In the genomic region with DNA sequence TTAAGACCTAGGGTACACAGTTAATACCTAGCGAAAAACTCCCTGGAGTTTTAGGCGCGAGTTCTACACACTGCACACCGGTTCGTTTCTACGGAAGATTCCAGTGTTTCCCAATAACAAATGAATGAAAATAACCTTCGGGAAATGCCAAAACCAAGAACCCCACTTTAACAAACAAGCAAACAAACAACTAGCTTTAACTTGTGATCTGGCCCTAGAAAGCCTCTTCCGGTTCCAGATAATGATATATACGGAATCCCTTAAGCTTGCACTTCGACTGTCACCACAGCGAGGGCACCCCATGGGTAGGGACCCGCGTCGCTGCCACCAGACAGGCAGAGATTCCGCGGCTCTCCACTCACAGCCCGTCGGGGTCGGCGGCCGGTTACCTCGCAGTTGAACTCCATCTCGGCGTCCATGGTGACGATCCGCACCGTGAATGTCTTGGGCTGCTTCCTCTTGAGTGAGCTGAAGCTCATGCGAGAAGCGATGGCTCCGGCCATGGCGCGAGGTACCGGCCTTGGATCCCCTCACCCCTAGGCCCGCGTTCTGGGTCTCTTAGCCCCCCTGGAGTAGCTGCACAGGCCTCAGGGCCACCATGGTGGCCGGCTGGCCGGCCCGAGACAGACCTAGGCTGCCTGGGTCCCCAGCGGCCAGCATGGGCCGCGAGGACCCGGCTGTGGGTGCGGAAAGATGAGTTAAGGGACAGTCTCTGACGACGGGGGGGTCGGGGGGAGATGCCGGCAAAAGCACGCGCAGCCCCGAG, we compare ENCODE assay signal across 8 mouse cellular contexts. TPM values are rescaled to one million over a fixed set of nuclear protein-coding genes. Genes with fewer than 3 reads are reported as not detected.
A peak's percentile ranks its signal among the peaks of the same experiment; 100 is the strongest.
DNase-seq lines count a peak whose midpoint lies in the region; ATAC-seq and TF ChIP-seq lines count a peak whose summit lies in the region.

No protein-coding gene starts in this region.

- WGBS in lung, postnatal 0 days, result under 1% methylated on average over 47 of the region's 50 CpGs

- H3K4me3 ChIP-seq in embryonic fibroblast, embryonic 13.5 days (ENCODE audit: insufficient read depth, low read length), result peak overlapping the region; percentile 89
- H3K4me3 ChIP-seq in lung, postnatal 0 days (ENCODE audit: low read depth, low read length), result peak overlapping the region; percentile 97

- TF ChIP-seq POLR2A in embryonic fibroblast, embryonic 13.5 days (IDR thresholded peaks at IDR 0.05; ENCODE audit: low read depth, low read length), result peak; percentile 17; the same call in 1 of the 2 replicates

- H3K27me3 ChIP-seq in lung, postnatal 0 days (replicated peaks; ENCODE audit: insufficient read depth, low read length), result no peaks in the 10 kb centered on the region

- peak; percentile 20 for ATAC-seq in lung, postnatal 0 days

- no peak for TF ChIP-seq EP300 in lung, postnatal 0 days (IDR thresholded peaks at IDR 0.05)

- H3K9me3 ChIP-seq in lung, postnatal 0 days (ENCODE audit: low read length), result no peaks in the 10 kb centered on the region

- H3K9ac ChIP-seq in lung, postnatal 0 days (replicated peaks; ENCODE audit: low read depth), result peak overlapping the region; percentile 78

- peak overlapping the region; percentile 77 for H3K4me2 ChIP-seq in lung, postnatal 0 days (replicated peaks; ENCODE audit: low read depth, low read length)

- H3K4me1 ChIP-seq in embryonic fibroblast, embryonic 13.5 days (ENCODE audit: control insufficient read depth, insufficient read depth, low read length), result no peaks in the 10 kb centered on the region
- H3K4me1 ChIP-seq in lung, postnatal 0 days (ENCODE audit: insufficient read depth, low read depth, low read length), result no peaks in the 10 kb centered on the region

- intact Hi-C loops in heart, postnatal 10 days (cut with DNase I), result loop anchor here (2.0 kb wide), 1 partner anchor 18 kb away; no protein-coding TSS in a partner anchor

- no peak for TF ChIP-seq CTCF in embryonic fibroblast, embryonic 13.5 days (IDR thresholded peaks at IDR 0.05; ENCODE audit: borderline replicate concordance, insufficient read depth, low read length)
- TF ChIP-seq CTCF in lung, postnatal 0 days (IDR thresholded peaks at IDR 0.05), result 0 out of 2 replicates have a peak, but pooled peaks have one; percentile 7

- H3K36me3 ChIP-seq in lung, postnatal 0 days (ENCODE audit: insufficient read depth, low read length), result no peaks in the 10 kb centered on the region

- DNase-seq in CD8-positive naive resting alpha-beta T cell, adult 2 months (ENCODE audit: low read depth in 2 of 2, low spot score in 2 of 2), result peak; percentile 42 to 47
- DNase-seq in adrenal gland, postnatal 14 days, result peak; percentile 68
- peak; percentile 56 to 66 for DNase-seq in heart, postnatal 10 days
- peak; percentile 33 to 70 for DNase-seq in kidney, postnatal 36 days
- DNase-seq in lung, postnatal 0 days (ENCODE audit: low spot score), result peak; percentile 35
- peak; percentile 49 for DNase-seq in ovary, postnatal 36 days (ENCODE audit: low spot score)
- DNase-seq in thymus, postnatal 36 days, result peak; percentile 58 to 62

- H3K27ac ChIP-seq in embryonic fibroblast, embryonic 13.5 days (ENCODE audit: insufficient read depth, low read length), result no peak overlapping the region
- H3K27ac ChIP-seq in lung, postnatal 0 days (ENCODE audit: low read length), result peak overlapping the region; percentile 74

RNA-seq across cellular contexts. Expression of a gene that starts 0.7 kb away (rescaled TPM):
- 102 and 106 TPM in 2 replicates for total RNA-seq in adrenal gland, postnatal 14 days (2021)
- 45.3 and 52.9 TPM in 2 replicates for polyA plus RNA-seq in embryonic fibroblast, embryonic 13.5 days (2011; ENCODE audit: insufficient read length, low read depth, missing spikeins)
- 100 to 1,000 TPM in 1 of 2 experiments, 10 to 100 TPM in 1; 97.2 to 100 TPM for total RNA-seq in heart, postnatal 10 days (2021)
- 19.6 and 21.1 TPM in 2 replicates for polyA plus RNA-seq in lung, postnatal 0 days (2015; fragmentation: Nextera tagmentation; extraction: Ambion mirVana)

RNA-seq across cellular contexts. Expression of a gene that starts 25.1 kb away (rescaled TPM):
- 23.1 and 41.1 TPM in 2 replicates for total RNA-seq in adrenal gland, postnatal 14 days (2021)
- polyA plus RNA-seq in embryonic fibroblast, embryonic 13.5 days (2011; ENCODE audit: insufficient read length, low read depth, missing spikeins), result 16.4 and 20.8 TPM in 2 replicates
- 1 to 10 TPM; 2.5 to 2.6 TPM for total RNA-seq in heart, postnatal 10 days (2021)
- polyA plus RNA-seq in lung, postnatal 0 days (2015; fragmentation: Nextera tagmentation; extraction: Ambion mirVana), result 10.4 and 11.9 TPM in 2 replicates

RNA-seq across cellular contexts. Expression of a gene that starts 46.5 kb away (rescaled TPM):
- total RNA-seq in adrenal gland, postnatal 14 days (2021), result 29.9 and 34.6 TPM in 2 replicates
- polyA plus RNA-seq in embryonic fibroblast, embryonic 13.5 days (2011; ENCODE audit: insufficient read length, low read depth, missing spikeins), result 33.1 and 34.9 TPM in 2 replicates
- total RNA-seq in heart, postnatal 10 days (2021), result 10 to 100 TPM; 19.7 to 21.5 TPM
- 16.3 TPM in 2 replicates for polyA plus RNA-seq in lung, postnatal 0 days (2015; fragmentation: Nextera tagmentation; extraction: Ambion mirVana)
